Mouse (Mus musculus): Measurements from ENCODE around the gene Mettl16. TPM values are rescaled to one million over a fixed set of nuclear protein-coding genes. Genes with fewer than 3 reads are reported as not detected.

The Mettl16 gene
- polyA plus RNA-seq, 1 experiment from 2014 or later: 33.0 TPM

- no peaks in the 10 kb centered on the region for H3K9me3 ChIP-seq (replicated peaks; ENCODE audit: control insufficient read depth, low read length)
- H3K36me3 ChIP-seq (ENCODE audit: control insufficient read depth, insufficient read depth): no peaks in the 10 kb centered on the region
- no peaks in the 10 kb centered on the region for H3K27me3 ChIP-seq (ENCODE audit: control insufficient read depth, insufficient read depth, low read length)
- H3K4me3 ChIP-seq (ENCODE audit: low read length): no peak overlapping the region
- H3K27ac ChIP-seq (ENCODE audit: low read length): peak overlapping the region; percentile 68
- WGBS: 23% methylated on average over 4 of the region's 4 CpGs
- H3K4me1 ChIP-seq (ENCODE audit: control insufficient read depth, insufficient read depth, low read length): peaks cover 15% of the 10 kb centered on the region
- H3K4me2 ChIP-seq (ENCODE audit: low read depth, low read length): no peak overlapping the region
- no peak overlapping the region for H3K9ac ChIP-seq (ENCODE audit: low read length)
- ATAC-seq (replicated peaks; ENCODE audit: extremely low read depth, insufficient read depth, low FRiP score): peak; percentile 76
Measured at GRCm38 (mm10) chr11:74748022-74748421, 22.6 kb upstream of the Mettl16 start.

- Histone ChIP-seq H3K36me3 (ENCODE audit: control insufficient read depth, insufficient read depth) (no peaks in the 10 kb centered on the region), H3K4me1 (ENCODE audit: control insufficient read depth, insufficient read depth, low read length) (peaks cover 15% of the 10 kb centered on the region), H3K27me3 (ENCODE audit: control insufficient read depth, insufficient read depth, low read length) (no peaks in the 10 kb centered on the region), H3K9ac (ENCODE audit: low read length) (no peak overlapping the region), H3K4me2 (ENCODE audit: low read depth, low read length) (no peak overlapping the region), H3K9me3 (replicated peaks; ENCODE audit: control insufficient read depth, low read length) (no peaks in the 10 kb centered on the region), H3K27ac (ENCODE audit: low read length) (peak overlapping the region; percentile 68), H3K4me3 (ENCODE audit: low read length) (no peak overlapping the region)
- WGBS: 82% methylated on average over 13 of the region's 13 CpGs
- ATAC-seq (replicated peaks; ENCODE audit: extremely low read depth, insufficient read depth, low FRiP score): no peak
Measured at GRCm38 (mm10) chr11:74749241-74749640, 21.4 kb upstream of the Mettl16 start.

GRCm38 (mm10) chr11:74750662-74751351 lies 19.8 kb upstream of the Mettl16 start:
- ATAC-seq (replicated peaks; ENCODE audit: extremely low read depth, insufficient read depth, low FRiP score): no peak
- WGBS: 73% methylated on average over 7 of the region's 7 CpGs
- Histone ChIP-seq H3K36me3 (ENCODE audit: control insufficient read depth, insufficient read depth) (no peaks in the 10 kb centered on the region), H3K4me3 (ENCODE audit: low read length) (no peak overlapping the region), H3K4me1 (ENCODE audit: control insufficient read depth, insufficient read depth, low read length) (peaks cover 15% of the 10 kb centered on the region), H3K9me3 (replicated peaks; ENCODE audit: control insufficient read depth, low read length) (no peaks in the 10 kb centered on the region), H3K9ac (ENCODE audit: low read length) (no peak overlapping the region), H3K4me2 (ENCODE audit: low read depth, low read length) (no peak overlapping the region), H3K27ac (ENCODE audit: low read length) (no peak overlapping the region), H3K27me3 (ENCODE audit: control insufficient read depth, insufficient read depth, low read length) (no peaks in the 10 kb centered on the region)

- WGBS: 72% methylated on average over 9 of the region's 9 CpGs
- Histone ChIP-seq H3K27ac (ENCODE audit: low read length) (no peak overlapping the region), H3K27me3 (ENCODE audit: control insufficient read depth, insufficient read depth, low read length) (no peaks in the 10 kb centered on the region), H3K4me2 (ENCODE audit: low read depth, low read length) (no peak overlapping the region), H3K36me3 (ENCODE audit: control insufficient read depth, insufficient read depth) (no peaks in the 10 kb centered on the region), H3K4me1 (ENCODE audit: control insufficient read depth, insufficient read depth, low read length) (peaks cover 21% of the 10 kb centered on the region), H3K9ac (ENCODE audit: low read length) (no peak overlapping the region), H3K4me3 (ENCODE audit: low read length) (no peak overlapping the region), H3K9me3 (replicated peaks; ENCODE audit: control insufficient read depth, low read length) (no peaks in the 10 kb centered on the region)
- no peak for ATAC-seq (replicated peaks; ENCODE audit: extremely low read depth, insufficient read depth, low FRiP score)
Measured at GRCm38 (mm10) chr11:74751352-74752066, 19.1 kb upstream of the Mettl16 start.

GRCm38 (mm10) chr11:74756631-74757030 lies 14.0 kb upstream of the Mettl16 start:
- Histone ChIP-seq H3K4me1 (ENCODE audit: control insufficient read depth, insufficient read depth, low read length) (peaks cover 6% of the 10 kb centered on the region), H3K9me3 (replicated peaks; ENCODE audit: control insufficient read depth, low read length) (no peaks in the 10 kb centered on the region), H3K4me2 (ENCODE audit: low read depth, low read length) (no peak overlapping the region), H3K27me3 (ENCODE audit: control insufficient read depth, insufficient read depth, low read length) (no peaks in the 10 kb centered on the region), H3K36me3 (ENCODE audit: control insufficient read depth, insufficient read depth) (no peaks in the 10 kb centered on the region), H3K27ac (ENCODE audit: low read length) (peak overlapping the region; percentile 73), H3K9ac (ENCODE audit: low read length) (no peak overlapping the region), H3K4me3 (ENCODE audit: low read length) (no peak overlapping the region)
- peak; percentile 78 for ATAC-seq (replicated peaks; ENCODE audit: extremely low read depth, insufficient read depth, low FRiP score)
- WGBS: 32% methylated on average over 2 of the region's 2 CpGs

- Histone ChIP-seq H3K9me3 (replicated peaks; ENCODE audit: control insufficient read depth, low read length) (no peaks in the 10 kb centered on the region), H3K4me2 (ENCODE audit: low read depth, low read length) (no peak overlapping the region), H3K4me3 (ENCODE audit: low read length) (no peak overlapping the region), H3K36me3 (ENCODE audit: control insufficient read depth, insufficient read depth) (no peaks in the 10 kb centered on the region), H3K9ac (ENCODE audit: low read length) (no peak overlapping the region), H3K27ac (ENCODE audit: low read length) (no peak overlapping the region), H3K4me1 (ENCODE audit: control insufficient read depth, insufficient read depth, low read length) (peaks cover 4% of the 10 kb centered on the region), H3K27me3 (ENCODE audit: control insufficient read depth, insufficient read depth, low read length) (no peaks in the 10 kb centered on the region)
- 64% methylated on average over 12 of the region's 12 CpGs for WGBS
- ATAC-seq (replicated peaks; ENCODE audit: extremely low read depth, insufficient read depth, low FRiP score): no peak
Measured at GRCm38 (mm10) chr11:74761011-74761705, 9.5 kb upstream of the Mettl16 start.

GRCm38 (mm10) chr11:74763960-74764625 lies 6.5 kb upstream of the Mettl16 start:
- Histone ChIP-seq H3K36me3 (ENCODE audit: control insufficient read depth, insufficient read depth) (no peaks in the 10 kb centered on the region), H3K4me1 (ENCODE audit: control insufficient read depth, insufficient read depth, low read length) (peaks cover 2% of the 10 kb centered on the region; the same call in 1 of the 2 replicates), H3K27me3 (ENCODE audit: control insufficient read depth, insufficient read depth, low read length) (no peaks in the 10 kb centered on the region), H3K27ac (ENCODE audit: low read length) (no peak overlapping the region), H3K4me2 (ENCODE audit: low read depth, low read length) (no peak overlapping the region), H3K9me3 (replicated peaks; ENCODE audit: control insufficient read depth, low read length) (no peaks in the 10 kb centered on the region), H3K9ac (ENCODE audit: low read length) (no peak overlapping the region), H3K4me3 (ENCODE audit: low read length) (no peak overlapping the region)
- no peak for ATAC-seq (replicated peaks; ENCODE audit: extremely low read depth, insufficient read depth, low FRiP score)
- WGBS: 75% methylated on average over 10 of the region's 10 CpGs

- Histone ChIP-seq H3K4me3 (ENCODE audit: low read length) (no peak overlapping the region), H3K9ac (ENCODE audit: low read length) (no peak overlapping the region), H3K36me3 (ENCODE audit: control insufficient read depth, insufficient read depth) (no peaks in the 10 kb centered on the region), H3K4me2 (ENCODE audit: low read depth, low read length) (no peak overlapping the region), H3K4me1 (ENCODE audit: control insufficient read depth, insufficient read depth, low read length) (peaks cover 13% of the 10 kb centered on the region), H3K9me3 (replicated peaks; ENCODE audit: control insufficient read depth, low read length) (no peaks in the 10 kb centered on the region), H3K27ac (ENCODE audit: low read length) (peak overlapping the region; percentile 12; the same call in 1 of the 2 replicates), H3K27me3 (ENCODE audit: control insufficient read depth, insufficient read depth, low read length) (no peaks in the 10 kb centered on the region)
- ATAC-seq (replicated peaks; ENCODE audit: extremely low read depth, insufficient read depth, low FRiP score): no peak
- 72% methylated on average over 4 of the region's 4 CpGs for WGBS
Measured at GRCm38 (mm10) chr11:74767469-74767868, 3.2 kb upstream of the Mettl16 start.

Measured in heart, embryonic 16.5 days (tissue).